Mouse (Mus musculus) thymus, adult 2 months (tissue): Measurements from ENCODE around the gene Ptx3. TPM values are rescaled to one million over a fixed set of nuclear protein-coding genes. Genes with fewer than 3 reads are reported as not detected.

Experiments used
- DNase-seq: peaks from one replicate; pipeline ENCODE4 v3.0.0; 2021
- H3K27ac ChIP-seq: fragments of 200-500 bp; 2 replicates; pipeline ENCODE4 v1.5.1; 2012; ENCODE audit warnings: low read length, control low read depth; ENCODE audit not compliant: control insufficient read depth, insufficient read depth
- H3K27me3 ChIP-seq: fragments of 200-500 bp; 2 replicates; pipeline ENCODE4 v1.6.1; 2012; ENCODE audit warnings: mild to moderate bottlenecking, low read length, moderate library complexity, mixed read lengths; ENCODE audit not compliant: control insufficient read depth, insufficient read depth
- H3K36me3 ChIP-seq: fragments of 200-500 bp; 2 replicates; pipeline ENCODE4 v1.6.1; 2012; ENCODE audit warnings: mild to moderate bottlenecking, low read length, moderate library complexity; ENCODE audit not compliant: control insufficient read depth, insufficient read depth
- H3K4me1 ChIP-seq: fragments of 200-500 bp; replicated peaks from 2 replicates; pipeline ENCODE4 v1.6.1; 2012; ENCODE audit warnings: low read length; ENCODE audit not compliant: control insufficient read depth, insufficient read depth
- H3K4me3 ChIP-seq: fragments of 200-500 bp; 2 replicates; pipeline ENCODE4 v1.5.1; 2012; ENCODE audit warnings: mild to moderate bottlenecking, low read length, control low read depth, moderate library complexity; ENCODE audit not compliant: control insufficient read depth, insufficient read depth
- CTCF ChIP-seq: fragments of 200-500 bp; IDR thresholded peaks from 2 replicates; pipeline ENCODE4 v1.5.1; 2012; ENCODE audit warnings: mild to moderate bottlenecking, control low read depth, low read length, moderate library complexity, borderline replicate concordance; ENCODE audit not compliant: control insufficient read depth, poor library complexity, insufficient read depth; ENCODE audit errors: extremely low read depth
- POLR2A ChIP-seq: fragments of 200-500 bp; IDR thresholded peaks from 2 replicates; pipeline ENCODE4 v1.6.1; 2012; ENCODE audit warnings: mild to moderate bottlenecking, low read length, control low read depth, moderate library complexity; ENCODE audit not compliant: control insufficient read depth, poor library complexity, insufficient read depth; ENCODE audit errors: extremely low read depth
- WGBS: fragments of 180-500 bp; shearing (Covaris S2); methylation state at CpG from one replicate; pipeline ENCODE4 v1.1.7; 2018; 5-methylcytosine and 5-hydroxymethylcytosine counted together
- polyA plus RNA-seq: library from polyadenylated mRNA; depleted of rRNA; stranded (reverse); fragments of >200 nt; gene quantifications from 2 replicates; pipeline ENCODE4 v1.2.3, GENCODE M21; 2012; rRNA removed

Gene Ptx3
- polyA plus RNA-seq, 1 experiment = 0.13 TPM

GRCm38 (mm10) chr3:66251842-66252241 lies 32.1 kb downstream of the Ptx3 start:
- Histone ChIP-seq H3K4me3 (no peak overlapping the region), H3K36me3 (no peaks in the 10 kb centered on the region), H3K27me3 (no peaks in the 10 kb centered on the region), H3K4me1 (no peaks in the 10 kb centered on the region), H3K27ac (no peak overlapping the region)
- no peak for TF ChIP-seq POLR2A
- no peak for TF ChIP-seq CTCF
- DNase-seq = no peak
- 94% methylated on average over 7 of the region's 7 CpGs for WGBS

GRCm38 (mm10) chr3:66254504-66255105 lies 34.9 kb downstream of the Ptx3 start:
- no peaks in the 10 kb centered on the region for H3K4me1 ChIP-seq
- H3K27ac ChIP-seq = no peak overlapping the region
- TF ChIP-seq POLR2A (no peak), CTCF (no peak)
- no peak for DNase-seq
- no peaks in the 10 kb centered on the region for H3K27me3 ChIP-seq
- H3K4me3 ChIP-seq = no peak overlapping the region
- no peaks in the 10 kb centered on the region for H3K36me3 ChIP-seq
- WGBS = 94% methylated on average over 9 of the region's 9 CpGs

GRCm38 (mm10) chr3:66262319-66262718 lies 42.6 kb downstream of the Ptx3 start:
- TF ChIP-seq POLR2A (no peak), CTCF (no peak)
- H3K4me1 ChIP-seq = no peaks in the 10 kb centered on the region
- H3K4me3 ChIP-seq = no peak overlapping the region
- H3K27ac ChIP-seq = no peak overlapping the region
- 46% methylated on average over 5 of the region's 5 CpGs for WGBS
- H3K27me3 ChIP-seq = no peaks in the 10 kb centered on the region
- no peaks in the 10 kb centered on the region for H3K36me3 ChIP-seq
- no peak for DNase-seq

- no peak for DNase-seq
Measured at GRCm38 (mm10) chr3:66263270-66263669, 43.6 kb downstream of the Ptx3 start.

More at GRCm38 (mm10) chr3:66263270-66263669, 43.6 kb downstream of the Ptx3 start:
- Histone ChIP-seq H3K27ac (no peak overlapping the region), H3K4me1 (no peaks in the 10 kb centered on the region), H3K27me3 (no peaks in the 10 kb centered on the region), H3K36me3 (no peaks in the 10 kb centered on the region), H3K4me3 (no peak overlapping the region)
- TF ChIP-seq CTCF (no peak), POLR2A (no peak)
- 90% methylated on average over 4 of the region's 4 CpGs for WGBS

Other genes starting within 250 kb of the Ptx3 start
- not detected in 2 replicates for gene Veph1, start 76.9 kb downstream of the Ptx3 start, polyA plus RNA-seq